15 mouse cellular contexts compared by ENCODE assay signal in the genomic region with DNA sequence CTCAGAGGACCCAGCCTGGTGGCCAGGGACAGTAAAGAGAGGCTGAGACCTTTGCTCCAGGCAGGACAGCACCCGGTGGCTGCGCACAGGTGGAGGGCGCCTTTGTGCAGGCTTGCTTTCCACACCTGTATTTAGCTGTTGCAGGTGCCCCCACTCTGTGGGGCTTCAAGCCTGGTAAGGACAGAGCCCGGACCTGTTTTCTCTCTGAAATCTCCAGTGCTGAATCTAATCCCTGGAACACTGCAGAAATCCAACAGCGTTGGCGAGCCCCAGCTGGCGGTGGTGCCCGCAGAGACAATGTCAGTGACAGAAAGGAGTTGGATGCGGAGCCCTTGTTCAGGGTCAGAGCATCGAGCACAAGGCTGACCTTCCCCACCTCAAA.
DNase-seq lines count a peak whose midpoint lies in the region; ATAC-seq and TF ChIP-seq lines count a peak whose summit lies in the region.
"Had no signal": no experiment of that assay in that cellular context is flagged by ENCODE, and none has a peak within 500 bp of the region (broad histone marks: within the 10 kb centered on the region; RNA-seq: fewer than 3 reads in every experiment).

No protein-coding gene starts in this region.

- peaks cover 3% of the 10 kb centered on the region; the same call in 1 of the 2 replicates for H3K9me3 ChIP-seq in kidney, embryonic 16.5 days (ENCODE audit: low read length)
- H3K9me3 ChIP-seq in hindbrain, postnatal 0 days (ENCODE audit: low read length) = no peaks in the 10 kb centered on the region
- H3K9me3 ChIP-seq: heart, embryonic 10.5 days; limb, embryonic 15.5 days had no signal

- no peak for TF ChIP-seq CTCF in bone marrow, adult 2 months (IDR thresholded peaks at IDR 0.05; ENCODE audit: control insufficient read depth, insufficient read depth, low read length)
- TF ChIP-seq CTCF in bone marrow macrophage, adult 2 months (IDR thresholded peaks at IDR 0.05; ENCODE audit: low read depth, low read length) = no peak
- TF ChIP-seq CTCF in hindbrain, postnatal 0 days (IDR thresholded peaks at IDR 0.05; ENCODE audit: low read depth) = no peak

- no peak overlapping the region for H3K27ac ChIP-seq in kidney, embryonic 16.5 days (ENCODE audit: low read length)
- peak overlapping the region; percentile 53 for H3K27ac ChIP-seq in bone marrow, adult 2 months (ENCODE audit: control insufficient read depth, insufficient read depth, low read depth, low read length, poor library complexity)
- H3K27ac ChIP-seq in bone marrow macrophage, adult 2 months (ENCODE audit: insufficient read depth, low read depth, low read length) = peak overlapping the region; percentile 98
- 0 out of 2 replicates have a peak overlapping the region, but pooled peaks have one; percentile 49 for H3K27ac ChIP-seq in hindbrain, postnatal 0 days
- H3K27ac ChIP-seq: heart, embryonic 10.5 days; kidney, postnatal 0 days; limb, embryonic 15.5 days had no signal

- no peak for TF ChIP-seq POLR2A in bone marrow, adult 2 months (IDR thresholded peaks at IDR 0.05; ENCODE audit: borderline replicate concordance, control insufficient read depth, low read depth, low read length)
- TF ChIP-seq POLR2A in bone marrow macrophage, adult 2 months (IDR thresholded peaks at IDR 0.05; ENCODE audit: borderline replicate concordance, low read depth, low read length) = no peak

- H3K9ac ChIP-seq in kidney, embryonic 16.5 days (replicated peaks; ENCODE audit: low read length) = 0 out of 2 replicates have a peak overlapping the region, but pooled peaks have one; percentile 19
- H3K9ac ChIP-seq in hindbrain, postnatal 0 days (replicated peaks; ENCODE audit: low read length) = no peak overlapping the region; the same call in 1 of the 2 replicates
- H3K9ac ChIP-seq: limb, embryonic 15.5 days had no signal

- ATAC-seq in kidney, embryonic 16.5 days (ENCODE audit: low FRiP score, low TSS enrichment) = no peak
- ATAC-seq in hindbrain, postnatal 0 days = no peak
- no peak for ATAC-seq in megakaryocyte-erythroid progenitor cell, adult 5-6 weeks (replicated peaks; ENCODE audit: low FRiP score, low TSS enrichment, poor library complexity, severe bottlenecking)
- ATAC-seq: CD4-positive, CD25-positive, alpha-beta regulatory T cell, adult 4 months had no signal

- H3K36me3 ChIP-seq in kidney, embryonic 16.5 days (ENCODE audit: insufficient read depth, low read length) = no peaks in the 10 kb centered on the region
- no peaks in the 10 kb centered on the region for H3K36me3 ChIP-seq in hindbrain, postnatal 0 days (ENCODE audit: insufficient read depth, low read length)
- H3K36me3 ChIP-seq: heart, embryonic 10.5 days; limb, embryonic 15.5 days had no signal

- H3K4me1 ChIP-seq in kidney, embryonic 16.5 days (ENCODE audit: insufficient read depth, low read length) = peaks cover 11% of the 10 kb centered on the region
- H3K4me1 ChIP-seq in bone marrow, adult 2 months (ENCODE audit: control insufficient read depth, insufficient read depth, low read length) = peaks cover 3% of the 10 kb centered on the region
- peaks cover 75% of the 10 kb centered on the region for H3K4me1 ChIP-seq in bone marrow macrophage, adult 2 months (ENCODE audit: control insufficient read depth, insufficient read depth, low read length)
- H3K4me1 ChIP-seq in hindbrain, postnatal 0 days (ENCODE audit: insufficient read depth, low read length) = peaks cover 16% of the 10 kb centered on the region

- H3K27me3 ChIP-seq in kidney, embryonic 16.5 days (ENCODE audit: insufficient read depth, low read length) = no peaks in the 10 kb centered on the region
- H3K27me3 ChIP-seq in hindbrain, postnatal 0 days (ENCODE audit: insufficient read depth, low read length) = no peaks in the 10 kb centered on the region
- H3K27me3 ChIP-seq: limb, embryonic 15.5 days had no signal

- no peak overlapping the region for H3K4me3 ChIP-seq in kidney, embryonic 16.5 days (ENCODE audit: low read length)
- no peak overlapping the region for H3K4me3 ChIP-seq in bone marrow, adult 2 months (replicated peaks; ENCODE audit: control insufficient read depth, low read depth, low read length)
- H3K4me3 ChIP-seq in bone marrow macrophage, adult 2 months (ENCODE audit: insufficient read depth, low read length) = no peak overlapping the region
- no peak overlapping the region for H3K4me3 ChIP-seq in hindbrain, postnatal 0 days (ENCODE audit: low read length)
- H3K4me3 ChIP-seq: heart, embryonic 10.5 days; limb, embryonic 15.5 days had no signal

- no peak for DNase-seq in kidney, adult 9 months
- DNase-seq in hindbrain, postnatal 0 days (ENCODE audit: low spot score) = no peak
- DNase-seq in right cerebral cortex, postnatal 4 days = no peak
- DNase-seq: adrenal gland, adult 8-10 months; gastrocnemius, postnatal 14 days; heart, postnatal 14 days; lung, adult 2 months had no signal

- 59% methylated on average over 10 of the region's 10 CpGs for WGBS in kidney, embryonic 16.5 days
- 86% methylated on average over 10 of the region's 10 CpGs for WGBS in bone marrow, adult 2 months
- WGBS in hindbrain, postnatal 0 days = 45% methylated on average over 10 of the region's 10 CpGs

- H3K4me2 ChIP-seq in kidney, embryonic 16.5 days (replicated peaks; ENCODE audit: low read depth, low read length) = no peak overlapping the region
- H3K4me2 ChIP-seq in hindbrain, postnatal 0 days (ENCODE audit: low read depth, low read length) = 0 out of 2 replicates have a peak overlapping the region, but pooled peaks have one; percentile 10
- H3K4me2 ChIP-seq: limb, embryonic 15.5 days had no signal
